9 mouse cellular contexts compared by ENCODE assay signal in genomic region chr9:20950419-20950818, GRCm38 (mm10). TPM values are rescaled to one million over a fixed set of nuclear protein-coding genes. Genes with fewer than 3 reads are reported as not detected.
DNase-seq lines count a peak whose midpoint lies in the region; ATAC-seq and TF ChIP-seq lines count a peak whose summit lies in the region.
"Had no signal": no experiment of that assay in that cellular context is flagged by ENCODE, and none has a peak within 500 bp of the region (broad histone marks: within the 10 kb centered on the region; RNA-seq: fewer than 3 reads in every experiment).

No protein-coding gene starts in this region.

- no peak overlapping the region for H3K27ac ChIP-seq in hindbrain, embryonic 11.5 days (ENCODE audit: low read depth, low read length)
- no peak overlapping the region for H3K27ac ChIP-seq in hindbrain, postnatal 0 days
- no peak overlapping the region for H3K27ac ChIP-seq in MEL (ENCODE audit: control insufficient read depth, low read depth, low read length)
- no peak overlapping the region for H3K27ac ChIP-seq in forebrain, embryonic 13.5 days
- H3K27ac ChIP-seq in liver, embryonic 12.5 days: no peak overlapping the region

- no peak for TF ChIP-seq POLR2A in MEL (IDR thresholded peaks at IDR 0.05; ENCODE audit: control insufficient read depth in 1 of 2, insufficient read depth in 1 of 2, low read depth in 1 of 2, low read length in 2 of 2, poor library complexity in 1 of 2)

- no peak for TF ChIP-seq RAD21 in MEL (IDR thresholded peaks at IDR 0.05; ENCODE audit: low read depth, low read length)

- H3K4me1 ChIP-seq in hindbrain, embryonic 11.5 days (replicated peaks; ENCODE audit: control insufficient read depth, insufficient read depth, low read length): no peaks in the 10 kb centered on the region
- H3K4me1 ChIP-seq in hindbrain, postnatal 0 days (ENCODE audit: insufficient read depth, low read length): peaks cover 8% of the 10 kb centered on the region; the same call in 1 of the 2 replicates
- peaks cover 6 to 27% of the 10 kb centered on the region in 2 experiments for H3K4me1 ChIP-seq in MEL (ENCODE audit: control insufficient read depth in 1 of 2, insufficient read depth in 2 of 2, low read length in 2 of 2)
- peaks cover 22% of the 10 kb centered on the region for H3K4me1 ChIP-seq in forebrain, embryonic 13.5 days
- peaks cover 74% of the 10 kb centered on the region for H3K4me1 ChIP-seq in liver, embryonic 12.5 days

- H3K4me3 ChIP-seq in hindbrain, embryonic 11.5 days (ENCODE audit: low read depth, low read length): peak overlapping the region; percentile 6; the same call in 1 of the 2 replicates
- H3K4me3 ChIP-seq in hindbrain, postnatal 0 days (ENCODE audit: low read length): no peak overlapping the region
- H3K4me3 ChIP-seq in MEL (ENCODE audit: control insufficient read depth in 1 of 2, insufficient read depth in 1 of 2, low read depth in 2 of 2, low read length in 2 of 2): peak overlapping the region in 1 of 2 experiments; percentile 49; a peak in 3 of 4 replicates
- peak overlapping the region; percentile 91; the same call in 1 of the 2 replicates for H3K4me3 ChIP-seq in forebrain, embryonic 13.5 days
- peak overlapping the region; percentile 82 for H3K4me3 ChIP-seq in liver, embryonic 12.5 days

- no peak for TF ChIP-seq CTCF in hindbrain, postnatal 0 days (IDR thresholded peaks at IDR 0.05; ENCODE audit: low read depth)
- no peak for TF ChIP-seq CTCF in MEL (IDR thresholded peaks at IDR 0.05 in 2 of 3, conservative IDR thresholded peaks at IDR 0.05 in 1 of 3; ENCODE audit: control insufficient read depth in 1 of 3, insufficient read depth in 1 of 3, low read depth in 2 of 3, low read length in 3 of 3, poor library complexity in 1 of 3, severe bottlenecking in 1 of 3)

- peaks cover 72% of the 10 kb centered on the region for H3K79me2 ChIP-seq in MEL (ENCODE audit: control insufficient read depth, insufficient read depth, low read length, poor library complexity)

- TF ChIP-seq EP300 in MEL (IDR thresholded peaks at IDR 0.05; ENCODE audit: low read depth in 1 of 2, low read length in 2 of 2): no peak

- no peaks in the 10 kb centered on the region for H3K9me3 ChIP-seq in hindbrain, embryonic 11.5 days (ENCODE audit: control insufficient read depth, low read length)
- no peaks in the 10 kb centered on the region for H3K9me3 ChIP-seq in hindbrain, postnatal 0 days (ENCODE audit: low read length)
- no peaks in the 10 kb centered on the region for H3K9me3 ChIP-seq in MEL (replicated peaks; ENCODE audit: insufficient read depth, low read length)
- no peaks in the 10 kb centered on the region for H3K9me3 ChIP-seq in forebrain, embryonic 13.5 days (replicated peaks)
- H3K9me3 ChIP-seq in liver, embryonic 12.5 days (replicated peaks): no peaks in the 10 kb centered on the region

- peak overlapping the region; percentile 74; the same call in 1 of the 2 replicates for H3K4me2 ChIP-seq in hindbrain, embryonic 11.5 days (replicated peaks; ENCODE audit: low read depth, low read length)
- no peak overlapping the region for H3K4me2 ChIP-seq in hindbrain, postnatal 0 days (ENCODE audit: low read depth, low read length)
- H3K4me2 ChIP-seq in forebrain, embryonic 13.5 days: peak overlapping the region; percentile 91
- peak overlapping the region; percentile 91 for H3K4me2 ChIP-seq in liver, embryonic 12.5 days

- no peaks in the 10 kb centered on the region for H3K27me3 ChIP-seq in hindbrain, embryonic 11.5 days (ENCODE audit: control insufficient read depth, insufficient read depth, low read length)
- no peaks in the 10 kb centered on the region for H3K27me3 ChIP-seq in hindbrain, postnatal 0 days (ENCODE audit: insufficient read depth, low read length)
- no peaks in the 10 kb centered on the region for H3K27me3 ChIP-seq in MEL (ENCODE audit: control insufficient read depth in 1 of 2, insufficient read depth in 2 of 2, low read length in 2 of 2)
- H3K27me3 ChIP-seq in forebrain, embryonic 13.5 days: no peaks in the 10 kb centered on the region
- no peaks in the 10 kb centered on the region for H3K27me3 ChIP-seq in liver, embryonic 12.5 days (replicated peaks)

- no peak for DNase-seq in hindbrain, embryonic 11.5 days (ENCODE audit: low spot score)
- DNase-seq in hindbrain, postnatal 0 days (ENCODE audit: low spot score): no peak
- DNase-seq in MEL (ENCODE audit: low read depth, low spot score): peak; percentile 58
- DNase-seq in cerebellum, postnatal 4 days (ENCODE audit: low spot score in 2 of 2): no peak
- no peak for DNase-seq in urinary bladder, postnatal 4 days (ENCODE audit: low spot score in 2 of 2)
- DNase-seq in embryo, embryonic 10.5 days (ENCODE audit: low spot score): no peak
- DNase-seq: lung, postnatal 36 days had no signal

- no peak for ATAC-seq in hindbrain, embryonic 11.5 days (ENCODE audit: low FRiP score)
- no peak for ATAC-seq in hindbrain, postnatal 0 days
- no peak for ATAC-seq in forebrain, embryonic 13.5 days
- ATAC-seq in liver, embryonic 12.5 days: no peak

- H3K36me3 ChIP-seq in hindbrain, embryonic 11.5 days (ENCODE audit: control insufficient read depth, insufficient read depth, low read length): no peaks in the 10 kb centered on the region
- no peaks in the 10 kb centered on the region for H3K36me3 ChIP-seq in hindbrain, postnatal 0 days (ENCODE audit: insufficient read depth, low read length)
- H3K36me3 ChIP-seq in MEL (ENCODE audit: control insufficient read depth in 1 of 2, insufficient read depth in 2 of 2, low read length in 2 of 2): peaks cover 27 to 38% of the 10 kb centered on the region in 2 experiments
- H3K36me3 ChIP-seq in forebrain, embryonic 13.5 days (ENCODE audit: poor library complexity, severe bottlenecking): peaks cover 9% of the 10 kb centered on the region; the same call in 1 of the 2 replicates
- H3K36me3 ChIP-seq in liver, embryonic 12.5 days: peaks cover 54% of the 10 kb centered on the region

- no peak overlapping the region for H3K9ac ChIP-seq in hindbrain, embryonic 11.5 days (ENCODE audit: low read depth, low read length)
- no peak overlapping the region; the same call in 1 of the 2 replicates for H3K9ac ChIP-seq in hindbrain, postnatal 0 days (replicated peaks; ENCODE audit: low read length)
- peak overlapping the region; percentile 90 for H3K9ac ChIP-seq in MEL (ENCODE audit: control insufficient read depth, low read depth, low read length, poor library complexity, severe bottlenecking)
- peak overlapping the region; percentile 85; the same call in 1 of the 2 replicates for H3K9ac ChIP-seq in forebrain, embryonic 13.5 days
- H3K9ac ChIP-seq in liver, embryonic 12.5 days: peak overlapping the region; percentile 90

TF ChIP-seq in MEL, 35 proteins besides CTCF, POLR2A, EP300 and RAD21:
- TF ChIP-seq BHLHE40 (IDR thresholded peaks at IDR 0.05; ENCODE audit: borderline replicate concordance, low read depth, low read length) (no peak), GATA1 (IDR thresholded peaks at IDR 0.05; ENCODE audit: low read depth, low read length) (peak; percentile 62; the same call in 1 of the 2 replicates), TAL1 (IDR thresholded peaks at IDR 0.05; ENCODE audit: low read length) (peak; percentile 38; the same call in 1 of the 2 replicates)

RNA-seq across cellular contexts. Expression of gene Dnmt1, which starts 9.3 kb away (rescaled TPM):
- 65.6 and 82.9 TPM in 2 replicates for polyA plus RNA-seq in hindbrain, embryonic 11.5 days (2014; fragmentation: Nextera tagmentation; extraction: Ambion mirVana)
- total RNA-seq in hindbrain, postnatal 0 days (2014; rRNA removed): 78.2 and 86.5 TPM in 2 replicates
- 36.1 and 36.2 TPM in 2 replicates for polyA plus RNA-seq in hindbrain, postnatal 0 days (2015; fragmentation: Nextera tagmentation; extraction: Ambion mirVana)
- total RNA-seq in MEL (2012; rRNA removed): 412 and 448 TPM in 2 replicates
- polyA plus RNA-seq in MEL (2012; ENCODE audit: insufficient read depth in 1 of 2, insufficient read length in 2 of 2, low read depth in 1 of 2, low replicate concordance in 2 of 2, missing spikeins in 1 of 2): 1,000 to 10,000 TPM in 1 of 2 experiments, 100 to 1,000 TPM in 1; 681 to 1,953 TPM
- polyA plus RNA-seq in forebrain, embryonic 13.5 days (2015; fragmentation: Nextera tagmentation; extraction: Ambion mirVana): 92.4 and 103 TPM in 2 replicates
- 97.3 and 101 TPM in 2 replicates for polyA plus RNA-seq in liver, embryonic 12.5 days (2016; fragmentation: Nextera tagmentation; extraction: Ambion mirVana)

RNA-seq across cellular contexts. Expression of gene S1pr2, which starts 26.2 kb away (rescaled TPM):
- polyA plus RNA-seq in hindbrain, embryonic 11.5 days (2014; fragmentation: Nextera tagmentation; extraction: Ambion mirVana): 23.4 TPM in 2 replicates
- total RNA-seq in hindbrain, postnatal 0 days (2014; rRNA removed): 3.4 and 6.0 TPM in 2 replicates
- polyA plus RNA-seq in hindbrain, postnatal 0 days (2015; fragmentation: Nextera tagmentation; extraction: Ambion mirVana): 6.9 and 8.5 TPM in 2 replicates
- 6.4 and 6.6 TPM in 2 replicates for total RNA-seq in MEL (2012; rRNA removed)
- polyA plus RNA-seq in MEL (2012; ENCODE audit: insufficient read depth in 1 of 2, insufficient read length in 2 of 2, low read depth in 1 of 2, low replicate concordance in 2 of 2, missing spikeins in 1 of 2): 10 to 100 TPM in 1 of 2 experiments, not detected in 1; 27.4 TPM
- 6.8 and 10.3 TPM in 2 replicates for polyA plus RNA-seq in forebrain, embryonic 13.5 days (2015; fragmentation: Nextera tagmentation; extraction: Ambion mirVana)
- polyA plus RNA-seq in liver, embryonic 12.5 days (2016; fragmentation: Nextera tagmentation; extraction: Ambion mirVana): 6.6 and 6.7 TPM in 2 replicates

RNA-seq across cellular contexts. Expression of gene Eif3g, which starts 52.0 kb away (rescaled TPM):
- 342 and 364 TPM in 2 replicates for polyA plus RNA-seq in hindbrain, embryonic 11.5 days (2014; fragmentation: Nextera tagmentation; extraction: Ambion mirVana)
- total RNA-seq in hindbrain, postnatal 0 days (2014; rRNA removed): 76.1 and 79.5 TPM in 2 replicates
- 225 and 236 TPM in 2 replicates for polyA plus RNA-seq in hindbrain, postnatal 0 days (2015; fragmentation: Nextera tagmentation; extraction: Ambion mirVana)
- total RNA-seq in MEL (2012; rRNA removed): 1,228 and 1,516 TPM in 2 replicates
- polyA plus RNA-seq in MEL (2012; ENCODE audit: insufficient read depth in 1 of 2, insufficient read length in 2 of 2, low read depth in 1 of 2, low replicate concordance in 2 of 2, missing spikeins in 1 of 2): 1,000 to 10,000 TPM in 1 of 2 experiments, not detected in 1; 1,873 TPM
- 327 and 332 TPM in 2 replicates for polyA plus RNA-seq in forebrain, embryonic 13.5 days (2015; fragmentation: Nextera tagmentation; extraction: Ambion mirVana)
- 303 and 313 TPM in 2 replicates for polyA plus RNA-seq in liver, embryonic 12.5 days (2016; fragmentation: Nextera tagmentation; extraction: Ambion mirVana)

RNA-seq across cellular contexts. Expression of gene Mrpl4, which starts 52.1 kb away (rescaled TPM):
- polyA plus RNA-seq in hindbrain, embryonic 11.5 days (2014; fragmentation: Nextera tagmentation; extraction: Ambion mirVana): 120 and 132 TPM in 2 replicates
- total RNA-seq in hindbrain, postnatal 0 days (2014; rRNA removed): 104 and 107 TPM in 2 replicates
- 117 and 124 TPM in 2 replicates for polyA plus RNA-seq in hindbrain, postnatal 0 days (2015; fragmentation: Nextera tagmentation; extraction: Ambion mirVana)
- total RNA-seq in MEL (2012; rRNA removed): 280 and 282 TPM in 2 replicates
- 100 to 1,000 TPM in 1 of 2 experiments, not detected in 1; 474 TPM for polyA plus RNA-seq in MEL (2012; ENCODE audit: insufficient read depth in 1 of 2, insufficient read length in 2 of 2, low read depth in 1 of 2, low replicate concordance in 2 of 2, missing spikeins in 1 of 2)
- polyA plus RNA-seq in forebrain, embryonic 13.5 days (2015; fragmentation: Nextera tagmentation; extraction: Ambion mirVana): 115 and 124 TPM in 2 replicates
- 89.3 and 91.4 TPM in 2 replicates for polyA plus RNA-seq in liver, embryonic 12.5 days (2016; fragmentation: Nextera tagmentation; extraction: Ambion mirVana)

Comparison
In these comparisons a context has a peak if more than half of its experiments do, and no peak if none do; other contexts are left out.
1. H3K9ac ChIP-seq: peak in MEL (single experiment), forebrain, embryonic 13.5 days (single experiment) and liver, embryonic 12.5 days (single experiment); none in hindbrain, embryonic 11.5 days (single experiment) and hindbrain, postnatal 0 days (single experiment).